Mouse (Mus musculus): ENCODE data around the gene Pih1d1.

- TF ChIP-seq CTCF (IDR thresholded peaks at IDR 0.05) (no peak), EP300 (IDR thresholded peaks at IDR 0.05; ENCODE audit: insufficient read depth, low read depth, low read length) (no peak)
Measured at GRCm38 (mm10) chr7:45150321-45150720, 3.8 kb upstream of the Pih1d1 start.

Data from heart, adult 2 months (tissue).